Mouse (Mus musculus) olfactory bulb, adult 2 months (tissue): ENCODE measurements at regions not wholly inside any gene's neighbourhood (a gene's known extent, or its start where the extent isn't known, plus 50 kb on each side); places are given as distances from the start of the nearest gene placed in this dataset.

Source experiments
- CTCF ChIP-seq: fragments of 200-500 bp; IDR thresholded peaks from 2 replicates; pipeline ENCODE4 v1.5.1; 2012; ENCODE audit warnings: low read depth, mild to moderate bottlenecking, low read length, moderate library complexity; ENCODE audit not compliant: insufficient read depth
- POLR2A ChIP-seq: fragments of 200-500 bp; IDR thresholded peaks from 2 replicates; pipeline ENCODE4 v1.6.1; 2012; ENCODE audit warnings: mild to moderate bottlenecking, low read depth, low read length, moderate library complexity; ENCODE audit not compliant: insufficient read depth

DNA sequence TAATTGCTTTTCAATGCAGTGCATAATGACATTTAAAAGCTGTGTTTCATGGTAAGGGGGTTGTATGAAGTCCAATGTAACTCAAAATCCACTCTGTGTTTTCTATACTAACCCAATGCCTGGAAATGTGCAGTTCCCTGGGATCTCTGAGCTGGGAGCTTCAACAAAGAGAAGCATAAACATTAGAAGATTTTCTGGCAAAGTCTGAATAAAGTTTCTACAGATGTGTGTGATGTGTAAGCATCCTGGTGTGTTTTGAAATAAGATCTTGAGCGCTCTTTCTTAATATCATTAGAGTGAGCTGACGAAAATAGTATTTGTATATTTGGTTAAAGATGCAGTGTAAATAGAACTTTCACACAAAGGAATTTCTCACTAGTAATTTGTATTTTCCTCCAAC, 212.2 kb upstream of the Ferd3l start:
- TF ChIP-seq POLR2A, result no peak
- TF ChIP-seq CTCF, result no peak
